Mouse (Mus musculus): ENCODE data around the gene Irak3.

DNA sequence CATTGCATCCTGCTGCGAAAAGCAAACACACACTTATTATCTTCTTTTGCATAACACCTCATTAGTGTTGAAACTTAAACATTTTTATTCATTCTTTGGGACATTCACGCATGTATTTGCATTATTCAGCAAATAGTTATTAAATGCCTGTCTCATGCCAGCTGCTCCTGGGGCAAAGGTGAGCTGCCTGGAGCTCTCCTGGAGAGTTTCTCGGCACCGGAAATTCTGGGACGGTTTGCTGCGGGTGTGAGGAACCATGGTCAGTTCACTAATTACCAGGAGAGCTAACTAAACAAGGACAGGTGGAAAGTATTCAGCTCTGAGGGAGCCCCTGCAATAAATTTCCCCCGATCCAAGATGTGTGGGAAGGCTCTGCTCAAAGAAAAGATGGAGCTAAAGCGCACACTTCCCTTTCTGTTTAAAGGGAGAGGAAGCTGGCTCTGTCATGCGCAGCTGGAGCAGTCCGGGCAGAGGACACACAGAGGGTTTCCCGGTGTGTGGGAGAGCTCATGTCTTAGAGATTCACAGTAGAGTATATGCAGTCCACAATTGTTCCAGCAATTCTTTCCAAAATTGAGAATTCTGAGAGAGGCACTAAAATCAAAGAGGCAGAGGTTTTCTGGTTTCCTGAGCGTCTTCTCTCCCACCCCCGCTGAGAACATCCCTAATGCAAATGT lies 73.2 kb downstream of the Irak3 start:
- TF ChIP-seq CTCF (IDR thresholded peaks at IDR 0.05; ENCODE audit: low read depth) (no peak), EP300 (optimal IDR thresholded peaks at IDR 0.05) (no peak)

All from stomach, postnatal 0 days (tissue).